Mouse (Mus musculus): Measurements from ENCODE around the gene Clcn6. TPM values are rescaled to one million over a fixed set of nuclear protein-coding genes. Genes with fewer than 3 reads are reported as not detected.

Gene Clcn6
- polyA plus RNA-seq, 1 experiment from 2014 or later: 19.1 TPM

- H3K4me1 ChIP-seq (ENCODE audit: control insufficient read depth, insufficient read depth, low read length): peaks cover 7% of the 10 kb centered on the region
- H3K27ac ChIP-seq (ENCODE audit: low read depth, low read length): no peak overlapping the region
- H3K4me3 ChIP-seq (ENCODE audit: low read depth, low read length): no peak overlapping the region
- ATAC-seq: no peak
- H3K9ac ChIP-seq (ENCODE audit: low read length): no peak overlapping the region
- no peaks in the 10 kb centered on the region for H3K27me3 ChIP-seq (replicated peaks; ENCODE audit: control insufficient read depth, insufficient read depth, low read length)
- H3K9me3 ChIP-seq (replicated peaks; ENCODE audit: control insufficient read depth, low read length): no peaks in the 10 kb centered on the region
- WGBS: 51% methylated on average over 12 of the region's 12 CpGs
- no peak overlapping the region for H3K4me2 ChIP-seq (ENCODE audit: low read length)
- peak; percentile 61 for DNase-seq (ENCODE audit: low spot score)
- H3K36me3 ChIP-seq (ENCODE audit: control insufficient read depth, insufficient read depth, low read length): no peaks in the 10 kb centered on the region
Observed at GRCm38 (mm10) chr4:148082257-148083044, 43.8 kb upstream of the Clcn6 start.

DNA sequence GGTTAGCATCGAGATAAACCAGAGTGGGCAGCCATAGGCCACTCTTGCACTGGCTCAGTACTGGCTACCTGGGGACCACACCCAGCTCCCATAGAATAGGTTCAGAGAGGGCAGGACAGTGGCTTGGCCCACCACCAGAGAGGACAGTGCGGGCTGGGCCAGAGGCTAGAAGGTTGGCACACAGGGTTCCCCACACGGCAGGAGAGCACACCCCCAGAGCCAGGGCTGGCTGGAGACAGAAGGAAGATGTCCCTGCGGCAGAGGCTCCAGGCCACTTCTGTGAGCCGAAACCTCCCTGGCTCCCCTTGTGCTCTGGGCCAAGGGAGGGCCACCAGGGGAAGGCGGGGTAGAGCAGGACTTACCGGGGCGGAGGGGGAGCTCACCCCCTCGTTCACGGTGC is 42.6 kb upstream of the Clcn6 start:
- Histone ChIP-seq H3K4me2 (ENCODE audit: low read length) (no peak overlapping the region), H3K9me3 (replicated peaks; ENCODE audit: control insufficient read depth, low read length) (no peaks in the 10 kb centered on the region), H3K9ac (ENCODE audit: low read length) (no peak overlapping the region), H3K4me3 (ENCODE audit: low read depth, low read length) (no peak overlapping the region), H3K4me1 (ENCODE audit: control insufficient read depth, insufficient read depth, low read length) (no peaks in the 10 kb centered on the region), H3K27me3 (replicated peaks; ENCODE audit: control insufficient read depth, insufficient read depth, low read length) (no peaks in the 10 kb centered on the region), H3K27ac (ENCODE audit: low read depth, low read length) (no peak overlapping the region), H3K36me3 (ENCODE audit: control insufficient read depth, insufficient read depth, low read length) (no peaks in the 10 kb centered on the region)
- ATAC-seq (no peak), DNase-seq (ENCODE audit: low spot score) (no peak)
- 94% methylated on average over 10 of the region's 10 CpGs for WGBS

- no peaks in the 10 kb centered on the region for H3K9me3 ChIP-seq (replicated peaks; ENCODE audit: control insufficient read depth, low read length)
- no peaks in the 10 kb centered on the region for H3K27me3 ChIP-seq (replicated peaks; ENCODE audit: control insufficient read depth, insufficient read depth, low read length)
- no peak overlapping the region for H3K4me2 ChIP-seq (ENCODE audit: low read length)
- no peak overlapping the region for H3K9ac ChIP-seq (ENCODE audit: low read length)
- H3K4me3 ChIP-seq (ENCODE audit: low read depth, low read length): no peak overlapping the region
- no peak for DNase-seq (ENCODE audit: low spot score)
- no peak overlapping the region for H3K27ac ChIP-seq (ENCODE audit: low read depth, low read length)
- WGBS: 93% methylated on average over 1 of the region's 1 CpGs
- no peaks in the 10 kb centered on the region for H3K36me3 ChIP-seq (ENCODE audit: control insufficient read depth, insufficient read depth, low read length)
- ATAC-seq: no peak
- H3K4me1 ChIP-seq (ENCODE audit: control insufficient read depth, insufficient read depth, low read length): no peaks in the 10 kb centered on the region
Observed at GRCm38 (mm10) chr4:148080597-148080973, 42.0 kb upstream of the Clcn6 start.

GRCm38 (mm10) chr4:148079944-148080596 is 41.4 kb upstream of the Clcn6 start:
- DNase-seq (ENCODE audit: low spot score): no peak
- Histone ChIP-seq H3K36me3 (ENCODE audit: control insufficient read depth, insufficient read depth, low read length) (no peaks in the 10 kb centered on the region), H3K9ac (ENCODE audit: low read length) (no peak overlapping the region), H3K27ac (ENCODE audit: low read depth, low read length) (no peak overlapping the region), H3K9me3 (replicated peaks; ENCODE audit: control insufficient read depth, low read length) (no peaks in the 10 kb centered on the region), H3K4me1 (ENCODE audit: control insufficient read depth, insufficient read depth, low read length) (no peaks in the 10 kb centered on the region), H3K27me3 (replicated peaks; ENCODE audit: control insufficient read depth, insufficient read depth, low read length) (no peaks in the 10 kb centered on the region), H3K4me3 (ENCODE audit: low read depth, low read length) (no peak overlapping the region), H3K4me2 (ENCODE audit: low read length) (no peak overlapping the region)
- no peak for ATAC-seq
- WGBS: 86% methylated on average over 8 of the region's 8 CpGs

DNA sequence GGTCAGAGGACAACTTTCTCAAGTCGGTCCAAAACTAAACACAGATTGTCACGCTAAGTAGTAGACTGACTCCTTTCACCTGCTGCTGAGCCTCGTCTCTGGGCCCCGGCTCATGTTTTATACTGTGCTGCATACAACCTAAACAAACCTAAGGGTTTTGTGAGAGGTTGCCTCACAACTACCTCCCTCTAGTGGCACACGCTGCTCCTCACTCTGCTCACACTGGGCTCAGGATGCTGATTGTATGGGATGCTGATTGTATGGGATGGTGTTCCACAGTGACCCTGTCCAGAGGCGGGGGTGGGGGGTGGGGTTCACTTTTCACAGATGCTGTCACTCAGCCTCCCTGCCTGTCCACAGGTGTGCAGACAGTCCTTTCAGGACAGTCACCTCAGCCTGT is 40.6 kb upstream of the Clcn6 start:
- WGBS: 62% methylated on average over 6 of the region's 6 CpGs

DNA sequence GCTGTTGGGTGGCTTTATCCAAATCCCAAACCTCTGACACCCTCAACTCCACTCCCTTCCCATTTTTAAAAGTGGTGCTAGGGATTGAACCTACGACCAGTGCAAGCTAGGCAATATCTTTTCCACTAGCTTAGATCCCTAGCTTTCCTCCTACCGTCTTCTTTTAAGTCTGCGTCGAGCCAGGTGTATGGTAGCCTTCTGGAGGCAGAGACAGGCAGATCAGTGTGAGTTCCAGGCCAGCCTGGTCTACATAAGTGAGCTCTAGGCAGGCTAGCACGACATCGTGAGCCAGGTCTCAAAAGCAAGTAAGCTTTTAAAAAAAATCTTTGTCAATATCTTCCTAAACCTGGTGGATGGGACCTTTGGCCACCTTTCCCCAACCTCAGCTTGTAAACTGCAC is 37.3 kb upstream of the Clcn6 start:
- H3K36me3 ChIP-seq (ENCODE audit: control insufficient read depth, insufficient read depth, low read length): no peaks in the 10 kb centered on the region
- 93% methylated on average over 6 of the region's 6 CpGs for WGBS
- H3K27me3 ChIP-seq (replicated peaks; ENCODE audit: control insufficient read depth, insufficient read depth, low read length): no peaks in the 10 kb centered on the region
- no peaks in the 10 kb centered on the region for H3K4me1 ChIP-seq (ENCODE audit: control insufficient read depth, insufficient read depth, low read length)
- H3K4me3 ChIP-seq (ENCODE audit: low read depth, low read length): no peak overlapping the region
- no peak overlapping the region for H3K4me2 ChIP-seq (ENCODE audit: low read length)
- DNase-seq (ENCODE audit: low spot score) (no peak), ATAC-seq (no peak)
- H3K9ac ChIP-seq (ENCODE audit: low read length): no peak overlapping the region
- no peaks in the 10 kb centered on the region for H3K9me3 ChIP-seq (replicated peaks; ENCODE audit: control insufficient read depth, low read length)
- H3K27ac ChIP-seq (ENCODE audit: low read depth, low read length): no peak overlapping the region

More for the DNA sequence above, 40.6 kb upstream of the Clcn6 start:
- Histone ChIP-seq H3K4me3 (ENCODE audit: low read depth, low read length) (no peak overlapping the region), H3K4me1 (ENCODE audit: control insufficient read depth, insufficient read depth, low read length) (no peaks in the 10 kb centered on the region), H3K27me3 (replicated peaks; ENCODE audit: control insufficient read depth, insufficient read depth, low read length) (no peaks in the 10 kb centered on the region), H3K4me2 (ENCODE audit: low read length) (no peak overlapping the region), H3K36me3 (ENCODE audit: control insufficient read depth, insufficient read depth, low read length) (no peaks in the 10 kb centered on the region), H3K27ac (ENCODE audit: low read depth, low read length) (no peak overlapping the region), H3K9me3 (replicated peaks; ENCODE audit: control insufficient read depth, low read length) (no peaks in the 10 kb centered on the region), H3K9ac (ENCODE audit: low read length) (no peak overlapping the region)
- no peak for DNase-seq (ENCODE audit: low spot score)
- 0 out of 2 replicates have a peak, but pooled peaks have one; percentile 9 for ATAC-seq

DNA sequence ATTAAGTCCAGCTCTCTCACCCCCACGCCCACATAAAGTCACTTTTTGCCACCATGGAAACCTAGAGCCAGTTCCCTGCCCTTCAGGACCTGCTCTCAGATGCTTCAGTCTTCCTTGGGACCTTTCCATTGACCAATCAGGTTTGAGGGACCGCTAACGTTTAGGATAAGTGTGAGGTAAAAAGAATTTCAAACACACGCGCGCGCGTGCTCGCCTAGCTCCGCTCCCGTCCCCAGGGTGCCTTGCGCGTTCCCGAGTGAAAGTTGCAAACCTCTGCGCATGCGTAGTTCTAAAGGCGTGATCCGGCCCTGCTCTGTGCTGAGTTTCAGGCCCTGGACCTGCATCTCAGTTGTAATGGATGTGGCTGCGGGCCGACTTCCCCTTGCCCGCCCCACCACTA is 36.6 kb upstream of the Clcn6 start:
- Histone ChIP-seq H3K4me2 (ENCODE audit: low read length) (peak overlapping the region; percentile 44), H3K27me3 (replicated peaks; ENCODE audit: control insufficient read depth, insufficient read depth, low read length) (no peaks in the 10 kb centered on the region), H3K27ac (ENCODE audit: low read depth, low read length) (no peak overlapping the region), H3K36me3 (ENCODE audit: control insufficient read depth, insufficient read depth, low read length) (no peaks in the 10 kb centered on the region), H3K4me3 (ENCODE audit: low read depth, low read length) (peak overlapping the region; percentile 16), H3K9ac (ENCODE audit: low read length) (peak overlapping the region; percentile 30; the same call in 1 of the 2 replicates), H3K4me1 (ENCODE audit: control insufficient read depth, insufficient read depth, low read length) (no peaks in the 10 kb centered on the region), H3K9me3 (replicated peaks; ENCODE audit: control insufficient read depth, low read length) (no peaks in the 10 kb centered on the region)
- peak; percentile 80 for DNase-seq (ENCODE audit: low spot score)
- WGBS: 38% methylated on average over 21 of the region's 21 CpGs
- ATAC-seq: peak; percentile 54; the same call in 1 of the 2 replicates

DNA sequence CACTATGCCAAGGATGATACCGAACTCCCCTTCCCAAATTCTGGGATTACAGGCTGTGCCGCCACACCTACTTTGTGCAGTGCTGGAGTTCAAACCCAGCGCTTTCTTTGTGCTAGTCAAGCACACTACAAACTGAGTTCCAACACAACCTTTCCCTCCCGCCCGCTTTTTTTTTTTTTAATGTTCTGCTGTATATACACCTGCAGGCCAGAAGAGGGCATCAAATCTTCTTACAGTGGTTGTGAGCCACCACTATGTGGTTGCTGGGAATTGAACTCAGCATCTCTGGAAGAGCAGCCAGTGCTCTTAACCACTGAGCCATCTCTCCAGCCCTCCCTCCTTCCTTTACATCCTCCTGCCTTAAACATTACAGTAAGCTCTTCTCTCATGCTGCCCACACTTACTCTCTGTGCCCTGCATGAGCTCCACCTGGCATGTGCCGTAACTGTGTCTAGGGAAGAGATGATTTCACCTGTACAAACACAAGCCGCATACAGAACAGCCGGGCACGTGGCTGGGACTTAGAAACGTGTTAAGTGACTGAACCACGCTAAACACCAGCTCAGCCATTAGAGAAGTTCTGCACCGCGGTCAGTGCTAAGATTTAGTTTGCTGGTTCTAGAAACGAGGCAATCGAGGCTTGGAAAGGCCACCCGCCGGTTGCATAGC is 36.0 kb upstream of the Clcn6 start:
- peak overlapping the region; percentile 16 for H3K4me3 ChIP-seq (ENCODE audit: low read depth, low read length)
- WGBS: 47% methylated on average over 17 of the region's 17 CpGs
- peak; percentile 63 for DNase-seq (ENCODE audit: low spot score)
- H3K4me2 ChIP-seq (ENCODE audit: low read length): peak overlapping the region; percentile 44
- peak; percentile 47 for ATAC-seq
- no peaks in the 10 kb centered on the region for H3K36me3 ChIP-seq (ENCODE audit: control insufficient read depth, insufficient read depth, low read length)
- no peaks in the 10 kb centered on the region for H3K27me3 ChIP-seq (replicated peaks; ENCODE audit: control insufficient read depth, insufficient read depth, low read length)
- H3K4me1 ChIP-seq (ENCODE audit: control insufficient read depth, insufficient read depth, low read length): no peaks in the 10 kb centered on the region
- peak overlapping the region; percentile 30; the same call in 1 of the 2 replicates for H3K9ac ChIP-seq (ENCODE audit: low read length)
- H3K9me3 ChIP-seq (replicated peaks; ENCODE audit: control insufficient read depth, low read length): no peaks in the 10 kb centered on the region
- no peak overlapping the region for H3K27ac ChIP-seq (ENCODE audit: low read depth, low read length)
